Mouse (Mus musculus) ES-E14 (cell line): ENCODE data around the gene Tmem95. TPM values are rescaled to one million over a fixed set of nuclear protein-coding genes. Genes with fewer than 3 reads are reported as not detected.

ENCODE experiments used
- DNase-seq: peaks from one replicate; pipeline ENCODE4 v3.0.0-alpha.2; 2013; ENCODE audit warnings: low read depth, low spot score
- H3K27ac ChIP-seq: 2 replicates; pipeline ENCODE4 v1.5.1; 2012; ENCODE audit warnings: low read depth, mild to moderate bottlenecking, low read length, moderate library complexity, mixed read lengths; ENCODE audit not compliant: poor library complexity, insufficient read depth, severe bottlenecking
- H3K36me3 ChIP-seq: 2 replicates; pipeline ENCODE4 v1.6.1; 2012; ENCODE audit warnings: mild to moderate bottlenecking, low read length, moderate library complexity, mixed read lengths; ENCODE audit not compliant: control insufficient read depth, poor library complexity, insufficient read depth, severe bottlenecking
- H3K4me1 ChIP-seq, 2 experiments: fragments of 150-350 bp in 1 of 2; sonication (generic) in 1 of 2; 2 replicates each; pipeline ENCODE4 v1.6.1; 2012; ENCODE audit warnings: low read length in 2 of 2, mild to moderate bottlenecking in 1 of 2, mixed read lengths in 1 of 2; ENCODE audit not compliant: control insufficient read depth in 2 of 2, insufficient read depth in 2 of 2, poor library complexity in 1 of 2
- H3K4me3 ChIP-seq, 2 experiments: fragments of 150-350 bp in 1 of 2; sonication (generic) in 1 of 2; 2 replicates each; pipeline ENCODE4 v1.5.1; 2012; ENCODE audit warnings: low read length in 2 of 2, low read depth in 1 of 2, mild to moderate bottlenecking in 1 of 2, mixed read lengths in 1 of 2; ENCODE audit not compliant: insufficient read depth in 1 of 2, poor library complexity in 1 of 2, severe bottlenecking in 1 of 2
- H3K9ac ChIP-seq: 2 replicates; pipeline ENCODE4 v1.6.1; 2012; ENCODE audit warnings: low read depth, mild to moderate bottlenecking, low read length, mixed read lengths; ENCODE audit not compliant: poor library complexity, insufficient read depth, severe bottlenecking
- H3K9me3 ChIP-seq: fragments of 150-350 bp; sonication (generic); 2 replicates; pipeline ENCODE4 v1.6.1; 2012; ENCODE audit warnings: low read depth, mild to moderate bottlenecking, low read length; ENCODE audit not compliant: control insufficient read depth, insufficient read depth
- CHD2 ChIP-seq: IDR thresholded peaks from 2 replicates; pipeline ENCODE4 v1.6.1; 2014; ENCODE audit warnings: mild to moderate bottlenecking, low read depth, low read length, inconsistent platforms
- HCFC1 ChIP-seq: IDR thresholded peaks from 2 replicates; pipeline ENCODE4 v1.6.1; 2012; ENCODE audit warnings: low read length, inconsistent platforms, borderline replicate concordance; ENCODE audit not compliant: insufficient read depth
- MAFK ChIP-seq: IDR thresholded peaks from 2 replicates; pipeline ENCODE4 v1.6.1; 2014; ENCODE audit warnings: mild to moderate bottlenecking, low read depth, low read length, inconsistent platforms; ENCODE audit not compliant: insufficient read depth
- ZC3H11A ChIP-seq: IDR thresholded peaks from 2 replicates; pipeline ENCODE4 v1.6.1; 2012; ENCODE audit warnings: low read depth, mild to moderate bottlenecking, inconsistent platforms, low read length, borderline replicate concordance
- ZNF384 ChIP-seq: IDR thresholded peaks from 2 replicates; pipeline ENCODE4 v1.6.1; 2012; ENCODE audit warnings: low read depth, low read length, inconsistent platforms
- in situ Hi-C, 2 experiments: fragments of 600-800 bp; cut with MboI; formaldehyde crosslinking; loops; one replicate each; pipeline ENCODE4 v1.15.1; 2025; ENCODE audit warnings: low sequenced_read_pairs in 2 of 2, inconsistent platforms in 1 of 2; ENCODE audit not compliant: unreplicated experiment in 2 of 2
- total RNA-seq: library from RNA; depleted of rRNA; stranded (reverse); fragments of 300-350 nt; gene quantifications from 2 replicates; pipeline ENCODE4 v1.2.3, GENCODE M21; 2012; rRNA removed

Gene Tmem95
- total RNA-seq: not detected in 2 replicates

DNA sequence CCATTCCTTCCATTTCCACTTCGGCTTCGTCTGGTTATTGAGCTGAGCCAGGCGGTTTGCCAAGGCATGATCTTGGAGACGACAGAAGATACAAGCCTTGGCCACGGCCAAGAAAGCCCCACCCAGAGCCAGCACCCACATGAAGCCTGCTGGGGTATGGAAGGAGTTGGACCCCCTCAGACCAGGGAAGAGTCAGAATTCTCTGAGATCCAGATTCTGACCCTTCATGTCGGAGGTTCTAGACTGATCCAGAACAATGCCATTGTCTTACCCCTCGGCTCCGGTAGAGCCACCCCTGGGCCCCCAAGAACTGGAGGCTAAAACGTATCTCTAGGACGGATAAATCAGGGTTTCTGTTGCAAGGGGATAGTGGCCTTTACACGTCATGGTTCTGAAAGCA is at the start of gene Tmem95:
Gene Tmem95 (minus strand): TSS at position 141 of the 400 bp plus-strand sequence.
- Histone ChIP-seq H3K4me3 (peak within 1 kb of the TSS; percentile 22 to 26), H3K9ac (peak within 1 kb of the TSS; percentile 56; the same call in 1 of the 2 replicates), H3K36me3 (no peaks in the 10 kb centered on the region), H3K9me3 (no peaks in the 10 kb centered on the region), H3K4me1 (peaks cover 4 to 27% of the 10 kb centered on the region in 2 experiments; a peak in 3 of 4 replicates), H3K27ac (peak within 1 kb of the TSS; percentile 67; the same call in 1 of the 2 replicates)
- DNase-seq: no peak
- in situ Hi-C loops: loop anchor here in 1 of 2 experiments (10.0 kb wide), 1 partner anchor 73 kb away; the partner anchor contains the start of genes Fgf11 and Tmem102
- TF ChIP-seq ZNF384 (no peak), ZC3H11A (no peak), CHD2 (no peak), HCFC1 (no peak), MAFK (no peak)

DNA sequence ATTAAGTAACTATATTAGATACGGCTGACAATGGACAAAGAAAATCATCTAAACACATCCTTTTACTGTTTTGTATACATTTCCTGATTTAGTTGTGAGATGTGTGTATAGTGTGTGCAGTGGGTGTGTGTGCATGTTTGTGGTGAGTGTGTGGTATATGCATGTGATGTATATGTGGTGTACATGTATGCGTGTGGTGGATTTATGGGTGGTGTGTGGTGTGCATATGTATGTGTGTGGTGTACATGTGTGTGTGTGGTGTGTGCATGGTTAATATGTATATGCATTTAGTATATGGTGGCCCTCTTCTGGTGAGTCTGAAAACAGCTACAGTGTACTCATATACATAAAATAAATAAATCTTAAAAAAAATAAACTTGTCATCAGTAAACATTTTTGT is 49.7 kb upstream of the Tmem95 start:
- in situ Hi-C loops: no loop called here
- Histone ChIP-seq H3K9ac (no peak overlapping the region), H3K4me1 (no peaks in the 10 kb centered on the region), H3K9me3 (no peaks in the 10 kb centered on the region), H3K36me3 (no peaks in the 10 kb centered on the region), H3K4me3 (no peak overlapping the region), H3K27ac (no peak overlapping the region)
- no peak for TF ChIP-seq HCFC1
- TF ChIP-seq CHD2: no peak
- no peak for TF ChIP-seq ZNF384
- no peak for TF ChIP-seq ZC3H11A
- no peak for TF ChIP-seq MAFK
- DNase-seq: no peak

DNA sequence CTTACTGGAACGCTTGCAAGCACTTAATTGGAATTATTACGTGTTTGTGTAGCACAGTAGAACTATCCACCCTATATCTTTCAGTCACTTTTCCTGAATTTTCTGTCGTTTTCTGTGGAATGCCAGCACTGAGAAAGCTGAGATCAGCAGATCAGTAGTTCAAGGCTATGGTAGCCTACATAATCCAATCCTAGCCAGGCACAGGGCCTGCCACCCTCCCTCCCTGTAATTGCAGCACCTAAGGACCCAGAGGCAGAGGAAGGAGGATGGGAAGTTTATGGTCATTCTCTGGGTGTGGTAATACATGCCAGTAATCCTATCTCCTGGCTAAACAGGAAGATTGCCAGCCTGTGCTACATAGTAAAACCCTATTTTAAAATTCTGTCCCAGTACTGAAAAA is 45.0 kb upstream of the Tmem95 start:
- TF ChIP-seq ZC3H11A (no peak), CHD2 (no peak), ZNF384 (no peak), HCFC1 (no peak)
- peak overlapping the region in 1 of 2 experiments; percentile 72; a peak in 2 of 4 replicates for H3K4me3 ChIP-seq
- H3K36me3 ChIP-seq: peaks cover 24% of the 10 kb centered on the region
- in situ Hi-C loops: no loop called here
- DNase-seq: no peak
- H3K9me3 ChIP-seq: no peaks in the 10 kb centered on the region
- H3K4me1 ChIP-seq: peaks cover 0 to 7% of the 10 kb centered on the region in 2 experiments; a peak in 1 of 4 replicates
- H3K27ac ChIP-seq: peak overlapping the region; percentile 93; the same call in 1 of the 2 replicates
- peak overlapping the region; percentile 46; the same call in 1 of the 2 replicates for H3K9ac ChIP-seq

DNA sequence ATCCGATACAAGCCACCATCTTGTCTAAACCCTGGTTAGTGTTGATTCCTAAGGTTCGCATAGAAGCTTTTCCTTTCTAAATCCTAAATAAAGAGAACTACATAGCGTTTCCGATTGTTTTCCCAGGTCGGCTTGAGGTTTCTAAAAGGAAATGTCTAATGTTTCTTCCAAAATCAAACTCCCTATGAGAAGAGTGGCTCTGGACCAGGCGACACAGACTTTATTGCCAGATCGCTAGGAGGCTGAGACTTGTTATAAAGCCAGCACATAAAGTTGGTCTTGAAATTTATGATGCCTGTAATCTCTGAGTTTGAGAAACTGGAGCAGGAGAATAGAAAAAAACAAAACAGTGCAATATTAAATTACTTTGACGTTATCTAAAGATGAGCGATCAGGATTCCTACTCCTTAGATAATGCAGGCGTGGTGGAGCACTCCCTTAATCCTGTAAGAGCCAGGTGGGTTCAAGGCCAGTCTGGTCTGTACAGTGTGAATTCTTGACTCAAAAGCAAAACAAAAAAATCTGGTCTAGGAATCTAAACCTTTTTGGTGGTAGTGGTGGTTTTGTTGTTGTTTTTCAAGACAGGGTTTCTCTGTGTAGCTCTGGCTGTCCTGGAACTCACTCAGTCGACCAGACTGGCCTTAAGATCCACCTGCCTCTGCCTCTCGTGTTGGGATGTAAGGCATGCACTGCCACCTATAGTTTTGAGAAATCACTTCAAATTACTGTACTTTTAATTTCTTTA is 44.4 kb upstream of the Tmem95 start:
- TF ChIP-seq MAFK (no peak), CHD2 (no peak), ZC3H11A (no peak), ZNF384 (no peak), HCFC1 (no peak)
- Histone ChIP-seq H3K36me3 (peaks cover 30% of the 10 kb centered on the region), H3K4me1 (peaks cover 0 to 9% of the 10 kb centered on the region in 2 experiments; a peak in 1 of 4 replicates), H3K9ac (peak overlapping the region; percentile 85), H3K27ac (peak overlapping the region; percentile 93), H3K4me3 (peak overlapping the region; percentile 65 to 72), H3K9me3 (no peaks in the 10 kb centered on the region)
- in situ Hi-C loops: no loop called here
- no peak for DNase-seq
